Mouse (Mus musculus) megakaryocyte-erythroid progenitor cell, adult 5-6 weeks (primary cell): ENCODE data around the gene Snx20. TPM values are rescaled to one million over a fixed set of nuclear protein-coding genes. Genes with fewer than 3 reads are reported as not detected.
A peak's percentile ranks its signal among the peaks of the same experiment; 100 is the strongest.

Source experiments
- ATAC-seq: replicated peaks from 2 replicates; pipeline ENCODE4 v1.8.0; 2016; ENCODE audit warnings: mild to moderate bottlenecking, inconsistent platforms; ENCODE audit not compliant: severe bottlenecking, poor library complexity, low FRiP score, low TSS enrichment
- total RNA-seq, 2 experiments: library from RNA; stranded (forward) in 1 of 2; stranded (reverse) in 1 of 2; fragments of 200-1000, 215-1000 nt in 1 of 2; fragments of >200 nt in 1 of 2; fragmentation: Nextera tagmentation in 1 of 2; gene quantifications; 2 replicates each; pipeline ENCODE4 v1.2.3; 2014 to 2017

Gene Snx20
- total RNA-seq, 2 experiments from 2014 or later, result 3.6 to 3.8 TPM

DNA sequence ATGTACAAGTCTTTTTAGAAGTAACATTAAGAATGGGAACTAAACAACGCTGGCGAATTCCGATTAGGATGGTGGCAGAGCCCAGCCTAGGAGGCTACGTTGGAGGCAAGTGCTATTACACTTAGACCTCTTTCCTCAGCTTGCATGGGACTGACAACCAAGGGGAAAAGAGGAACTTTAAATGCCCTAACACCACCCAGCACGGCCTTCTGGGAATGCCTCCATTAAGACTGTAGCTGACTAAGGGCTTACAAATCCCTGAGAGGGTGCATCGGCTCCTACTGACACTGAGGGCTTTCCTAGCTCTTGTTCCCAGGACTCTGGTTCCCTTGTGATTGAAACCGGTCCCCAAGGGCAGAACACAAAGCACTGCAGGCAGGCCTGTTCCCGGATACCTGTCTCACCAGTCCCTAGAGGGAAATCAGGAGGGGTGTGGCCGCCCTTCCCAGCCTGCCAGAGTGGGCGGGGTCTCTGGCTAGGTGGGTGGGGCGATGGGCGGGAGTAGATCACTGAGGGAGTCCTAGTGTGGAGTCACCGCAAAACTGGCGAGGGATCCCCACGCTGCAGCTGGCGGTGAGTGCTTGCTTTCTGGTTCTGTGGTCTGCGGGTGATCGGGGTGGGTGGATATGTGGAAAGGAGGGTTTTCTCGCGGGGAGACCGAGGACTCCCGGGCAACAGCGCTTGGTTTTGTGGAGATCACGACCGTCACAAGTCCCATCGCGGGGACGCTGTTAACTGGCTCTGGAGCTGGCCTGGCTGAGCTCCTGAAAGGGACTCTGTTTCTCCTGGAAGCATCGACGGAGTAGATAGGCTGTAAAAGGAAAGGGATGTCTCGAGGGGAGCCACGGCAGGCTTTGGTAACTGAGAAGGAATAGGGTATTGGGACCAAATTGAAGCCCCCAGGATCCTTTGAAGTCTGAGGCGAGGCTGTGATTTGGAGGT, 11.2 kb upstream of the Snx20 start, which contains the start of gene Nod2:
Gene Nod2 (plus strand): TSS at position 479 of the 942 bp plus-strand sequence.
- peak; percentile 92 for ATAC-seq

DNA sequence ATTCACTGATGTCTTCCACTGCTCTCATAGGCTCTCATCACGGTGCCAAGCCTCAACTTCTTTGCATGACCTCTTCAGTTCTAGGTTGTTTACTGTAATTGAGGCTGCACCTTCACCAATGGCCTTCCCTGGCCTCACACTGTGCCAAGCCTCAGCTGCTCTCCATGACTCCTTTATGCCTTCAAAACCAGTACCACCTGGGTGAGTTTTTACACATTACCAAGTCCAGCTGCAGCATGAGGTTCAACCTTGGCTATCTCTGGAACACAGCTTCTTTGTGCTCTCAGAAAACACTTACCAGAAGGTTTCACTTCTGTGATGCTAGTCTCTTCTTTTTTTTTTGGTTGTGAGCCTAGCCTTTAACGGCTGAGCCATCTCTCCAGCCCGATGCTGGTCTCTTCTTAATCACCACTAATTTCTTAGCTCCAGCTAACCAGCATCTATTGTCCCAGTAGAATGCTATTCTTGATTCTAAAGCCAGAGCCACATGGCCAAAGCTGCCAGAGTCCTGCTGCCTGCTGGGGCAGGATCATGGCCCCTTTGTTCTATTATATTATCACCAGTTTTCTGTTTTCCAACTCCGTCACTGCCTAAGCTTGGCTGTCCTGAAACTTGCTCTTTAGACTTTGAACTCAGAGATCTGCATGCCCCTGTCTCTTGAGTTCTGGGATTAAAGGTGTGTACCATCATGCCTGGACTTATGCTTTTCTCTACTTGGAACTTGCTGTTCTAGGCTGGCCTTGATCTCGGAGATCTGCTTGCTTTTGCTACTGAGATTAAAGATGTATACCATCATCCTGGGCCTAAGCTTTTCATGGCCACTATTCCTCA, 7.0 kb upstream of the Snx20 start:
- no peak for ATAC-seq

DNA sequence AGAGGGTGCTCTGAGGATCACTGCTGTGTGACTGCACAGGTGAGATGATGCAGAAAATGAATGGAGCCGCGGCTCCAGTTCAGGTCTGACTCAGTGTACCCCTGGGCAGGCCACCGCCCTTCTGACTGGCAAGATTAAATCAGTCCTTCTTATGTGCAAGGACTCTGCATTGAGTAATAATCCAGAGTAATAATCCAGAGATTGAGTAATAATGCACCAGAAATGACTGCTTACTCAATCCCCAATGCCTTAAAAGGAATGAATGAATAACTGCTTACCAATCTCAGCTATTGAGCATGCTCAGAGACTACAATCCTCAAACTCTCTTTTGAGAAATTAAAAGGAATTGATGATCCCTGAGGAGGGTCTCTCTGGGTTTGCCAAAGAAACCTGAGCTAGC, 3.0 kb upstream of the Snx20 start:
- ATAC-seq, result no peak

DNA sequence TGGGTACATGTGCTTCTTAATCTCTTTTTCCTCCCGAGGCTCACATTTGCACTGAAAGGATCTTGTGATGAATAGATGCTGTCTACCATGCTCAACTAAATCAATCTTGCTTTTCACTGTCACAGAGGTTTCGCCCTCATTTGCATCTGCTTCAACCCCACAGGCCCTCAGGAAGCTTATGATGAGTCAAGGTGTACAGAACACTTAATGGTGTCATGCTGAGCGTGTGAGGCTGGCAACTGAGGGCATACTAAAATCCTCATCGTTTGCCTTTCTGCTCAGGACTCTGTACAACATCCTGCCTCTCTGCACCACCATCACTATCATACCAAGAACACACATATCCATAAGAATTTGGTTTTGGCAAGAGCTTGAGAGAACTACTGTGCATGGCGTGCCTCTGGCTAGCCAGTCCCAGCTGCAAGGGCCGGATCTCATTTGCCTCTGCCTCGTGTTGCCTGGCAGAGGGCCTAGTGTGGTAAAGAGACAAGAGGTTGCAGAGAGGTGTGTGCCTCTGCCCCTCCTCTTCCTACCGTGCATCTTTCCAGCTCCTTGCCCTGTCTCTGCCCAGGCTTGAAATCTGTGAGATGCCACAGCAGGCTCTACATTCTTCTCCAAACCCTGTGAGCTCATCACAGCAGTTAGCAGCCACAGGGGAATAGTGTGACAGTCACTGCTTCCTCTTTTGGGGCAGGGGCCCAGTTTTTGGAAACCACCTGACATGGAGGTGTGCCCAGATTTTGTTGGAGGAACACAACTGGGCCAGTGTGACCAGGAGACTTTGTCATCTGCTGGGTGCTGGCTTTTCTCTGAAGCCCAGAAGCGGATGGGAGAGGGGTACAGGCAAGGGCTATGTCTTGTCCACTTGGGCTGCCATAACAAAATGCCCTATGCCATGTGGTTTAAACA, 1.4 kb upstream of the Snx20 start:
- ATAC-seq, result no peak

DNA sequence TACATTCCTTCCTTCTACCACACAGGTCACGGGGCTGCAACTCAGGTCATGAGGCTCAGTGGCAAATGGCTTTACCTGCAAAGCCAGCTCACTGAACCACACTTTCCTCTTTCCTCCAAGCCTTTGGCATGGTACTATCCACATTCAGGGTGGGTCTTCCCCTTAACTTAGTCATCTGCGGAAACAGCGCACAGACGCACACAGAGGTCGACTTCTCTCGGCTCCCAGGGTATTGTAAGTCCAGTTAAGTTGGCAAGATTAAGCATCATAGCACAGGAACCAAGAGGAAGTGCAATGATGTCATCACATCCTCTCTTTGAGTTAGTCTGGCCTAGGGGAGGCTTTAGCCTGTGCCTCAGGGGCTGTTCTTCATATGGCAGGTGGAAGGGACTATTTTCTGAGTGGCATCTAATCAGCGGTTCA, 2.6 kb downstream of the Snx20 start:
- ATAC-seq, result no peak

DNA sequence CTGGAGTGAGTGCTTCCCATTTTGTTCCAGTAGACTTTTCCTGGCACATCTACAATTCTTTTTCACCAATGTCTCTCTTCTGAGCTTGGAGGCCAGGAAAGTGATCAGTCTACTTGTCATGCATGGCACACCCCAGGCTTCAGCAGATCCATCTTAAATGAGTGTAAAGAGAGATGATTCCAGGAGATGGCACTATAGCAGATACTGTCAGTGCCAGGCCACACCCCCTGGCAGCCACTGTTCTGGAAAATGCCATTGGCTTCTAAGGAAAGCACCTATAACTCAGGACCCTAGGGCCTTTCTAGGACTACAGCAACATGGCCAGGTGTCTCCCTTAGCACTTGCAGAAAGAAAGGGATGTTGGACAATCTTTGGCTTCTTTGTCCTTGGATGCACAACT, 4.8 kb downstream of the Snx20 start:
- ATAC-seq, result peak; percentile 42

DNA sequence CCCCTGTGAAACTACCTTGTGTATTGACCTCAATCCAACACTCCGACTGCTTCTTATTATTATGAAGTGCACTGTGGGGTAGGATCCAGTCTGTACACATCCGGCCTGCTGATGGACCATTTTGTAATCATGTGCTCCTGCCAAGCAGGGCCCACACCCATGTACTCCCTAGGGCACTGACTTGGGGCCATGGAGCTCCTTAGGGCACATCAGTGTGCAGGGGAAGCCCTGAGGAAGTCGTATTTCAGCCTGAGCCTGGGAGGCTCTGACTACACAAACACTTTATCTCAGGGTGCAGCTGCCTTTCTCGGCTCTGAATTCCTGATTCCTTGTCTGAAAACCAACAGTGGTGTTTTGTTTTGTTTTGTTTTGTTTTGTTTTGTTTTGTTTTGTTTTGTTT, 5.7 kb downstream of the Snx20 start:
- ATAC-seq, result no peak

DNA sequence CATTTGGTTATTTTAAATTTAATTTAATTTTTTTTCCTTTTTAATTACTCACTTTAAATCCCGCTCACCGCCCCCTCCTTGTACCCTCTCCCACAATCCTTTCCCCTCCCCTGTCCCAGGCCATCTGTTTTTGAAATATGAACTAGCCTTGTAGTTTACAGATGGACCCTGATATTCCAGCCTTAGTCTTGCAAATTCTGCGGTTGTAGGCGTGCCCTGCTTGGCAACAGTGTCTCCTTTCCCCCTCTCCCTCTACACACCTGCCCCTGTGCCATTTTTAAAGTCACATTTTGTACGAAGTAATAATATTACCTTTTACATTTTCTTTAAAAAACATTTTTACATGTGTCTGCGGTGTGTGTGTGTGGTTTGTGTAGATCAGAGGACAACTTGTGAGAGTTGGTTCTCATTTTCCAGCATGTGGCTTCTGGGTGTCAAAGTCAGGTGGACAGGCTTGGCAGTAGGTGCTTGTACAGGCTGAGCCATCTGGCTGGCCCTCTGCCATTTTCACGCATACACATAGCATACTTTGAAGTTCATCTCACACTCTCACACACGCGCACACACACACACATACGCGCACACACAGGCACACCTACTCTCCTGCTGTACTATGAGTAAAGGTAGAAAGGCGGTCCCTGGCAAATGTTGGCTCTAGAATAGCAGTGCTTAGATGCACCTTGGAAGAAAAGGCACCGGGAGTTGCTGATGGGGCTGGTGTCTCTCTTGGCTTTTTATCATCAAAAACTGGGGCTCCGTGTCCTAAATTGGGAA, 7.7 kb downstream of the Snx20 start:
- no peak for ATAC-seq

DNA sequence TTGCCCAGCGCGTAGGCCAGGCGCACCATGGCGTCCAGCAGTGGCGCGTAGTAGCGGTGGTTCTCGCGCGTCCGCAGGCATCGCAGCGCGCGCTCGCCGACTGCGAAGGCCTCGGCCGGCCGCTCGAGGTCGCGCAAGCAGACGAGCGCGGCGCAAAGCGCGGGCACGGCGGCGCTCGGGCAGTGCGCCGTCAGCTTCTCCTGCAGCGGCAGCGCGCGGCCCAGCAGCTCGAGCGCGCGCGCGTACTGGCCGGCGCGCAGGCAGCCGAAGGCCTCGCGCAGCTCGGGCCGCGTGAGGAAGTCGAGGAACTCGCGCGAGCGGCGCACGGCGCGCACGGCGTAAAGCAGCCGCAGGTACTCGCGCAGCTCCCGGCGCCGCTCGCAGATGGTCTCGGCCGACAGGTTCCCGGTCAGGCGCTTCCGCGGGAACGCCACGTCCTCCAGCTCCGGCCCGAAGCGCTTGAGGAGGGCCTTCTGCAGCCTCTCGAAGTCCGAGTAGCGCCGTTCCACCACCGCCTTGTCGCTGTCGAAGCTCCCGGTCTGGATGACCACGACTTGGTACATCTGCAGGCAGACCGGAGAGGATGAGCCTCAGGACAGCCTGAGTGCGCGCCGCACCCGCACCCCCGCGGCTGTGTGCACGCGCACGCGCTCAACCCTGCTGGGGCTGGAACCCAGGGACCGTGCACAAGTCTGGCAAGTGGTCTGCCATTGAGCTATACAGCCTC, 8.5 kb downstream of the Snx20 start:
- no peak for ATAC-seq

DNA sequence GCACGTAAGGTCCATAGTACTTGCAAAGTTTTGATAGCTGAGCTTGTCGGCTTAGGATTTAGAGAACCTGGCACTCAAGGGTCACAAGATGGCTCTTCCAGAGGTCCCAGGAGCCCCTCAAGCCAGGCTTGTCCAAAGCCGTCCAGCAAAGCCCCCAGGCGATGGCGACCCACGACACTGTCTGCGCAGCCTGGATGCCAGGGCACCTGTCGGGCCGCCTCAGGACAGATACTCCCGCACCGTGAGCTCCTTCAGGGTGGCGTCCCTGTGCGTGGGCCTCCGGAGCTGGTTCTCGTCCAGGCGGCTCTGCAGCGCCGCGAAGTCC, 9.0 kb downstream of the Snx20 start:
- ATAC-seq, result no peak

DNA sequence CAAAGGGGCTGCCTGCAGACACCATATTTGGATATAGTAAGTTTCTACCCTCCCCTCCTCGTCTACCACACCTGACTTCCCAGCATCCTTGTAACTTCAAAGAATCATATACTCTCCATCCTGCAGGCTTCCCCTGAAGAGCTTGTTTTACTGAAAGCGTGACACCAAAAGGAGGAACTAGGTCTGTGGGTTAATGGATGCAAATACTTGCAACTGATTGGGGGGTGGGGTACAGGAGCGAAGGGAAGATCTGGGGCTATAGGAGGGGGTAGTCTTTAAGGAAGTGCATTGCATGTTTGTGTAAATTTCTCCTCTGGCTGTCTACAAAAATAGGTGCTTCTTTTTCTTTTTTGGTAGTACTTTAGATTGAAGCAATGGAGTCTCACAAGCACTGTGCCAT, 9.5 kb downstream of the Snx20 start:
- no peak for ATAC-seq

DNA sequence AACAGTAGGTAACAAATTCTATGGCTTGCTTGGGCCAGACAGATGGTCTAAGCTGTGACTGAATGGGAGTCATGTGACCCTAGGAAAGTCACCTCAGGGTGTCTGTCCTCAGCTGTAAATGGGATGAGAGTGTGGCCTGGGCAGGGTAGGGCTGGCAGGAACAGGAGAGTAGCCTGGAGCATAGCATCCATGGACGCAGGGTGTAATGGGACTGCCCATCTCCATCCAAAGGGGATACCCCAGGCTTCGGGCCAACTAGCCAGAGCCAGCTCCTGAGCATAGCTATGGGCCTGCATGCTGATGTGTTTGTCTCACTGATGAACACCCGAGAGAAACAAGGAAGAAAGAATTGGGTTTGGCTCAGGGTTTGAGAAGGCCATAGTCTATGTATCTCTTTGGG, 11.7 kb downstream of the Snx20 start:
- ATAC-seq, result no peak

DNA sequence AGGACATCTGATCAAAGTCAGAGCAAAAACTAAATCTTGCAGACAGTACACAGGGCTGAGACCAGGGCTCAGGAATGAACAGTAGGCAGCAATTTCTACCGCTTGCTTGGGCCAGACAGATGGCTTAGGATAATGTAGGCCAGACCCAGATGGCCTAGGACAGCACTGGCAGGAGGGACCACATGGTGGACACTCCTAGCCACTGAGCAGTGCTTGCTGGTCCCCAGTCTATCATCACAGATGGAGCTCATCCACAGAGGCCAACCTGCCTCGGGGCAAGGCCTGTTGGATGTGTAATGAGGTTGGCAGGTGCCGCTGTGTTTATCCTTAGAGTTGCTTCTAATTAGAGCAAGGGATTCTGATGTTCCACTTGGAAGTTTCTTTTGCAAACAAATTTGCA, 12.6 kb downstream of the Snx20 start:
- ATAC-seq, result no peak

DNA sequence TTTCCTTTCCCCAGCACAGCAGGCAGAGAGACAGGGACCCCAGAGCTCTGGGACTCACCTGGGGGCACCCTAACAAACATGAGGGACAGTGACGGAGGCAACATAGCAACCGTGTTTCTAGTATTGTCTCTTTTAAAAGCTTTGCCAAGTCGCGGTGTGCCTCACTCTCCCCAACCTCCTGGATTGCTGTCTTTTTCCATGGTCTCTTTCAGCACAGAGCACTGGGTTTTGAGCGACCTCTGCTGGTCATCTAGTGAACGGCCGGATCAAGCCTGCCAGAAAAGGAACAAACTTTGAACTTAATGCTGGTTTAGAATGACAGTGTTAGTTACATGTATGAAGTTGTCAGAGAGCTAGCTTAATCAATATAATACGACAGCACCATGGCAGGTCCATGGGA, 14.5 kb downstream of the Snx20 start:
- ATAC-seq, result peak; percentile 76

DNA sequence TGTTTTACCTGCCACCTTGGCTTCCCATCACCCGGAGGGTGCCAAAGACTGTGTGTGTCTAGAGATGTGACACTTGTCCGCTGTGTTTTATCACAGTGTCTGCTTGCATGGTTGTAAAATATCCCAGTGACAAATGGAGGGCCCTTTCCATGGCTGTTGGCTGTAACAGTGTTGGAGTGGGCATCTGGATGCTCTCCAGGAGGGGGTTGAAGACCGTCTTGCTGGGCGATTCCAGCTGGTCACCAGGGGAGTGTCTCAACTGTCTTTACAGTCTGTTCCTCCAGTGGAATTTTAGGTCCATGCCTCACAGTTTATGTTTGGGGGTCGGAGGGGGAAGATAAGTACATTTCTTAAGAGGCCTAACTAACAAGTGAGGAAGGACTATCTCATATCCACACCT, 15.0 kb downstream of the Snx20 start:
- no peak for ATAC-seq

DNA sequence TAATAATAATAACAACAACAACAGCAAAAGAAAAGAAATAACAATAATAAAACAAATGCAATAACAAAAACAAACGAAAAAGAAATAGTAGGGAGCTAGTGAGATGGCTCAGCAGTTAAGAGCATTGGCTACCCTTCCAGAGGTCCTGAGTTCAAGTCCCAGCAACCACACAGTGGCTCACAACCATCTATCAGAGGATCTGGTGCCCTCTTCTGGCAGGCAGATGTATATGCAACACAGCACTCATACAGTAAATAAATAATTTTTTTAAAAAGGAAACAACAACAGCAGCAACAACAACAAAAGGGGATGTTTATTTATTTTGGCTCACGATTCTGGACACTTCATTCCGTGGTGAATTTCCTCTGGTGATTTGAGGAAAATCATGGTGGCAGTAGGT, 16.4 kb downstream of the Snx20 start:
- no peak for ATAC-seq

DNA sequence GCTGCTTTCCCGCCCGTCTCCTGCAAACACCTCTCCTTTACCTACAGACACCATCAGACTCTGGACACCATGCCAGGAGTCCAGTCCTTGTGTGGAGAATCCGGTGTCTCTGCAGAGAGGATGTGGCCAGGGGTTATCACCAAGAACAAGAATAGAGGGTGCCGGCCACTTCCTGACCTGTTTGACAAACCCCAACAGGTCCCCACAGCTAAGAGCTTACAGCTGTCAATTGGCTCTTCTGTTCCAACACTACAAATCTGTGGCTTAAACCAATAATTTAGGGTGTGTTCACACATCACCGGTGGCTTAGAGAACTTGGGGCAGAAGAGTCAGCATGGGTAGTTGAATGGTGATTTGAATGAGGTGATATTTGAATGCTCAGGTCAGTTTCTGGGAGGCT, 17.3 kb downstream of the Snx20 start:
- ATAC-seq, result no peak

DNA sequence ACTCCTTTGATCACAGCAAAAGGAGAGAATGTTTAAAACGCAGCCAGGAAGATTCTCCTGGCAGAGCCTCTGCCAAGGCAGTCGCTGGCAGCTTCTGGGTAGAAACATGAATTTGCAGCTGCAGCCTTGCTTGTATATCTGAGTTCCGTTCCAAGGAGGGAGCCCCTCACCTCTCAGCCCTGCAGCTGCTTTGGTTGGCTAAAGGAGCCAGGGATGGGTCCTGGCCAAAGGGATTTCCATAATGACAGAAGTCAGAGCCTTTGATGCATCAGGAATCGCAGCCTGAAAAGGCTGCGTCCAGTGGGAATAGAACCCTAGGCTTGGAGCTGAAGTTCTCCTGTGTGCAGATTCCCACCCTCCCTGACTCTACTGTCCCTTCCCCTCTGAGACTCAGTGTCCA, 20.9 kb downstream of the Snx20 start:
- no peak for ATAC-seq
